Mouse (Mus musculus) intestine, embryonic 15.5 days (tissue): ENCODE measurements around the gene Tspyl2. TPM values are rescaled to one million over a fixed set of nuclear protein-coding genes. Genes with fewer than 3 reads are reported as not detected.
"Not testable (repeated sequence)": the region's sequence is repeated elsewhere in the genome, so short reads cannot be mapped to it uniquely, and the experiment has no call there.

Source experiments
- ATAC-seq: fragments of 200-750 bp; cut with Nextera tagmentation; 2 replicates; pipeline ENCODE4 v1.8.0; 2017; ENCODE audit warnings: moderate TSS enrichment, moderate library complexity
- H3K27ac ChIP-seq: fragments of 300-500 bp; sonication (generic); 2 replicates; pipeline ENCODE4 v1.5.1; 2015; ENCODE audit warnings: mild to moderate bottlenecking, inconsistent platforms
- H3K27me3 ChIP-seq: fragments of 300-500 bp; sonication (generic); replicated peaks from 2 replicates; pipeline ENCODE4 v1.6.1; 2015; ENCODE audit warnings: inconsistent platforms
- H3K36me3 ChIP-seq: fragments of 300-500 bp; sonication (generic); 2 replicates; pipeline ENCODE4 v1.6.1; 2015; ENCODE audit warnings: inconsistent platforms
- H3K4me1 ChIP-seq: fragments of 300-500 bp; sonication (generic); replicated peaks from 2 replicates; pipeline ENCODE4 v1.6.1; 2015; ENCODE audit warnings: inconsistent platforms
- H3K4me2 ChIP-seq: fragments of 300-500 bp; sonication (generic); replicated peaks from 2 replicates; pipeline ENCODE4 v1.6.1; 2015; ENCODE audit warnings: mild to moderate bottlenecking, inconsistent platforms
- H3K4me3 ChIP-seq: fragments of 300-500 bp; sonication (generic); replicated peaks from 2 replicates; pipeline ENCODE4 v1.5.1; 2015; ENCODE audit warnings: inconsistent platforms
- H3K9ac ChIP-seq: fragments of 300-500 bp; sonication (generic); 2 replicates; pipeline ENCODE4 v1.6.1; 2015; ENCODE audit warnings: inconsistent platforms
- H3K9me3 ChIP-seq: fragments of 300-500 bp; sonication (generic); 2 replicates; pipeline ENCODE4 v1.6.1; 2016; ENCODE audit warnings: inconsistent platforms
- WGBS: fragments of 180-500 bp; shearing (Covaris S2); methylation state at CpG from one replicate; pipeline ENCODE4 v1.1.7; 2015; 5-methylcytosine and 5-hydroxymethylcytosine counted together
- polyA plus RNA-seq: library from polyadenylated mRNA; unstranded; fragments of >200 nt; fragmentation: Nextera tagmentation; extraction: Ambion mirVana; gene quantifications from 2 replicates; pipeline ENCODE4 v1.2.1, GENCODE M21; 2015

Gene Tspyl2
- polyA plus RNA-seq, 1 experiment from 2014 or later = 23.4 TPM

DNA sequence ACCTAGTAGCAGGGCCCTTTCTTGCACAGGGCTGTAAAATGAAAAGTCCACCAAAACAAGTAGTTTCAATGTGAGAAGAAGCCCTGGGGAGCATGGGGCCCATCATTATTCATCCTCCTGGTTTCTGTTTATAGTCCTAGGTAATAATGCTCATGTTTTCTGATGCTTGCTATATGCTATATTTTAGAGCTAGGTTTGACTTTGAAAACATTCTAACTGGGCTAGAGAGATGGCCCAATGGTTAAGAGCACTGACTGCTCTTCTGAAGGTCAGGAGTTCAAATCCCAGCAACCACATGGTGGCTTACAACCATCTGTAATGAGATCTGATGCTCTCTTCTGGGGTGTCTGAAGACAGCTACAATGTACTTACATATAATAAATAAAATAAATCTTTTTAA lies 12.8 kb downstream of the Tspyl2 start:
- H3K4me2 ChIP-seq, H3K4me1 ChIP-seq, H3K9ac ChIP-seq, H3K27me3 ChIP-seq, H3K36me3 ChIP-seq, ATAC-seq, H3K27ac ChIP-seq, H3K4me3 ChIP-seq, H3K9me3 ChIP-seq: not testable (repeated sequence)

DNA sequence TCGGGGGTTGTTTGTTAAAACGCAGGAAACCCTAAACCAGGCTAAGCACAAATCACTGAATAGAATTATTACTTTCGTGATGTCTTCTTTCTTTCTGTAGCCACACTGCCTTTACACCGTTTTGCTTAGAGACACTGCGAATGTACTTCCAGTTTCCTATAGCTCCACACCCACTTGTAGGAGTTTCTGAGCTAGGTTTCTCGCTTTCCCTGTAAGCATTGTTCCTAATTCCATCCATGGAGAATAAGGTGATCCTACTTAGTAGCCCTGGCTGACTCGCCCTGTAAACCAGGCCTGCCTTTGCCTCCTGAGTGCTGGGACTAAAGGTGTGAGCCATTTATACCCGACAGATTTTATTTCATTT lies 14.6 kb downstream of the Tspyl2 start:
- peak overlapping the region; percentile 59 for H3K4me2 ChIP-seq
- ATAC-seq = peak; percentile 37
- 24% methylated on average over 8 of the region's 8 CpGs for WGBS
- no peaks in the 10 kb centered on the region for H3K9me3 ChIP-seq
- no peaks in the 10 kb centered on the region for H3K4me1 ChIP-seq
- no peak overlapping the region for H3K9ac ChIP-seq
- H3K4me3 ChIP-seq = peak overlapping the region; percentile 52
- no peaks in the 10 kb centered on the region for H3K27me3 ChIP-seq
- peak overlapping the region; percentile 51 for H3K27ac ChIP-seq
- H3K36me3 ChIP-seq = no peaks in the 10 kb centered on the region

DNA sequence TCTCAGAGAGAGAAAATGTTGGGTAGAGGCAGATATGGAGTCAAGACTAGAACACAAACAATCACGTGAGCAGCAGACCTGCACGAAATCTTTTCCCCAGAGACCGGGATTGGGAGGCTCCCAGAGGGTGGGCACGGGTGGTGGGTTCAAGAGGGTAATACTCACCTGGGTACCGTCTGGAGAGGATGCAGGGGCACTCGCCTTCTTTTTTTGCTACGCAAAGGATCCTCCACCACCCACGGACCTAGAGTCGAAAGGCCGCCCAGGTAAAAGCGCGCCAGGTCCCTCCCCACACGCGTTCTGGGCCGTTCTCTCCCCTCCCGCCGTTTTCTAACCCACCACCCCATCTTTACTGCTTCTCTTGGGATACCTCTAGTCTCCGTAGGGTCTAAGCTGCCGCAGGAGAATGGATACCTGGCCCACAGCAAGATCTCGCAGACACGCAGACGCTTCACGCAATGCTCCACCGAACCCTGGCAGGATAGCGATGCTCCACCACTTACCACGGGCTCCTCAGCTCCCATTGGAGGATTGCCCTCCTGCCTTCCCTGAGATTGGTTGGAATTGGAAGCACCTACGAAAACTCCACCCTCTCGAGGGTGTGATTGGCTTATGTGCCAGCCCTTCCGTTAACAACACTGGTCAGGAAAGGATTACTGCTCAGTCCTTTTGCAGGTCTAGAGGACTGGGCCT lies 15.1 kb downstream of the Tspyl2 start, which contains the start of gene Kantr:
Kantr (minus strand) TSS at position 500 of the 693 bp plus-strand sequence.
- ATAC-seq = peak; percentile 99
- Histone ChIP-seq H3K4me3 (peak within 1 kb of the TSS; percentile 52), H3K36me3 (no peaks in the 10 kb centered on the region), H3K4me2 (peak within 1 kb of the TSS; percentile 59), H3K9me3 (no peaks in the 10 kb centered on the region), H3K27ac (peak within 1 kb of the TSS; percentile 51), H3K27me3 (no peaks in the 10 kb centered on the region), H3K9ac (peak within 1 kb of the TSS; percentile 53), H3K4me1 (no peaks in the 10 kb centered on the region)
- 16% methylated on average over 29 of the region's 29 CpGs for WGBS

DNA sequence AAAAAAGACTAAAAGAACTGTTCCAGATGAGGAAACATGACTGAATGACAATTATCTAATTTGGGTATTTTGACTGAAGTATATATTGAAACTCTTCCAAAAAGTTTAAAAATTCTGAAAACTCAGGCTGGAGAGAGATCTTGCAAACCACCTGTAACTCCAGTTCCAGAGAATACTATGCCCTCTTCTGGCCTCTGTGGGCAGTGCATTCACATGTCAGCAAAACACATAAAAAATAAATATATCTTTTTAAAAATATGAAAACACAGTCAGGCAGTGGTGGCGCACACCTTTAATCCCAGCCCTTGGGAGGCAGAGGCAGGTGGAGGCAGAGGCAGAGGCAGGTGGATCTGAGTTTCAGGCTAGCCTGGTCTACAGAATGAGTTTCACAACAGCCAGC lies 18.6 kb downstream of the Tspyl2 start:
- ATAC-seq = no peak
- H3K9me3 ChIP-seq = no peaks in the 10 kb centered on the region

DNA sequence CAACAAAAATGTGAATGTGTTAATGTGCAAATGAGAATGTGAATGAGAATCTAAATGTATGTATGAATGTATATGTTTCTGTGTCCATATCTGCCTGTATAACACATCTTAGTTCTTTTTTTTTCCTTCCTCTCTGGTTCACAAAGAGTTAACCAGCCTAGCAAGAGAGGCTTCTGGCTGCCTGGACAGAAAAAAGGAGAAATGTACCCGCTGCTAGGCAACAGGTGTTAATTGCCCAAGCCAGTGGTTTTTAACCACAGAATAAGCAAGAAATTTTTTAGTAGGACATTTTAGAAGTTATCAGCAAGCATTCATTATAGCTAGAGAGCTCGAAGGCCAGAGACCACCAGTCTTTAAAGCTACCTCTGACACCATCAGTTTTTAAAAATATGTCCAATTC lies 19.4 kb downstream of the Tspyl2 start:
- 48% methylated on average over 2 of the region's 2 CpGs for WGBS
- Histone ChIP-seq H3K4me2 (no peak overlapping the region), H3K9ac (no peak overlapping the region), H3K9me3 (no peaks in the 10 kb centered on the region), H3K4me3 (no peak overlapping the region), H3K27ac (no peak overlapping the region), H3K36me3 (no peaks in the 10 kb centered on the region), H3K27me3 (no peaks in the 10 kb centered on the region), H3K4me1 (no peaks in the 10 kb centered on the region)
- ATAC-seq = no peak

More for the DNA sequence above, 18.6 kb downstream of the Tspyl2 start:
- no peaks in the 10 kb centered on the region for H3K36me3 ChIP-seq
- H3K27ac ChIP-seq = no peak overlapping the region
- no peaks in the 10 kb centered on the region for H3K4me1 ChIP-seq
- no peak overlapping the region for H3K9ac ChIP-seq
- no peak overlapping the region for H3K4me3 ChIP-seq
- H3K27me3 ChIP-seq = no peaks in the 10 kb centered on the region
- WGBS = 87% methylated on average over 1 of the region's 1 CpGs
- no peak overlapping the region for H3K4me2 ChIP-seq

DNA sequence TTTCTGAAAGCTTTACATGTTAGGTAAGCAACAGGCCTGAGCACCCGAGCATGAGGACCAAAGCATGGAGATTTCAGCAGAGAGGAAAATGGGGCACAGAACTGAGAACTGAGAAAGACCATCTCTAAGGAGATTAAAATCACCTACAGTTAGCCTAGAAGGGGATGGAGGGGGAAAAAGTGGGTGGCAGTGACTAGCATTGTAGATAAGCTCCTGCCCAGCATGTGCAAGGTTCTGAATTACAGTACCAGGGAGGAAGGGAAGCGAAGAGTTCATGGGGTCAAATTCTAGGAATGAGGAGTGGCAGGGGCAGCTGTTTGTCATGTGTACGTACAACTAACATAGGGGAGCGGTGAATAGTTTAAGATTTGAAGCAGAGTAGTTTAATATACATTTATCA lies 21.7 kb downstream of the Tspyl2 start:
- Histone ChIP-seq H3K27me3 (no peaks in the 10 kb centered on the region), H3K9me3 (no peaks in the 10 kb centered on the region), H3K36me3 (no peaks in the 10 kb centered on the region), H3K4me1 (no peaks in the 10 kb centered on the region), H3K27ac (no peak overlapping the region), H3K4me2 (no peak overlapping the region), H3K4me3 (no peak overlapping the region), H3K9ac (no peak overlapping the region)
- no peak for ATAC-seq
- WGBS = 75% methylated on average over 4 of the region's 4 CpGs

DNA sequence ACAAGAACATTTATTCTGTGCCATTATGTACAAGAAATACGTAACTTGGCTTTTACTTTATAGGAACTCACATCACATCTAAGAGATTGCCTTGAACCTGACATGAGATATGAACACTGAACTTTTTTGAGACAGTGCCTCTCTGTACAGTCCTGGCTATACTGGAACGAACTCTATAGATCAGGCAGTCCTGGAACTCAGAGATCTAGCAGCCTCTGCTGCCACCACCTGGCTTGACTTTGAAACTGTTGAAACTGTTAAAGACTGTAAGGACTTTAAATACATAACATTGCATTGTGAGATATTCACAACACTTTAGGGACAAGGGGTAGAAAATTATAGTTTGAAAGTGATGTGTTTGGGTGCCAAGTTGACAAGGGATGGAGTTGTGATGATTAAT lies 34.3 kb downstream of the Tspyl2 start:
- Histone ChIP-seq H3K9me3 (no peaks in the 10 kb centered on the region), H3K4me2 (no peak overlapping the region), H3K27me3 (no peaks in the 10 kb centered on the region), H3K27ac (no peak overlapping the region), H3K4me1 (no peaks in the 10 kb centered on the region), H3K4me3 (no peak overlapping the region), H3K36me3 (no peaks in the 10 kb centered on the region), H3K9ac (no peak overlapping the region)
- WGBS = 66% methylated on average over 2 of the region's 2 CpGs
- ATAC-seq = peak; percentile 34; the same call in 1 of the 2 replicates

DNA sequence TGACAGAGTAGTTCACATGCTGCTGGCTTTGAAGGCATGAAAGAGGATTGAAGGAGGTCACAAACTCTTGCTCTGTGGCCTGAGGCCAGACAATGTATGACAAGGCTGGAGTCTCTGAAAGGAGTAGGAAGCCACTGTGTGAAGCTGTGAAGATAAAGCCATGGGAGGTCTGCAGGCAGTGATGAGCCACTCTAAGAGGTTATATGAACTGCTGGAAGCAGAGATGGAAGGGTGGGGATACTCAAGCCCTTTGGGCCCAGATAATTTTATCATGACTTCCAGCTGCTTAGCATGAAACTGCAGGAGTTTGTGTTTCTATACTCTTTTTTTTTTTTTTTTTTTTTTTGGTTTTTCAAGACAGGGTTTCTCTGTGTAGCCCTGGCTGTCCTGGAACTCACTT lies 34.9 kb downstream of the Tspyl2 start:
- no peaks in the 10 kb centered on the region for H3K36me3 ChIP-seq
- H3K9me3 ChIP-seq = no peaks in the 10 kb centered on the region
- no peak overlapping the region for H3K4me2 ChIP-seq
- H3K4me1 ChIP-seq = no peaks in the 10 kb centered on the region
- H3K9ac ChIP-seq = no peak overlapping the region
- no peak overlapping the region for H3K4me3 ChIP-seq
- H3K27ac ChIP-seq = no peak overlapping the region
- peak; percentile 58; the same call in 1 of the 2 replicates for ATAC-seq
- no peaks in the 10 kb centered on the region for H3K27me3 ChIP-seq

DNA sequence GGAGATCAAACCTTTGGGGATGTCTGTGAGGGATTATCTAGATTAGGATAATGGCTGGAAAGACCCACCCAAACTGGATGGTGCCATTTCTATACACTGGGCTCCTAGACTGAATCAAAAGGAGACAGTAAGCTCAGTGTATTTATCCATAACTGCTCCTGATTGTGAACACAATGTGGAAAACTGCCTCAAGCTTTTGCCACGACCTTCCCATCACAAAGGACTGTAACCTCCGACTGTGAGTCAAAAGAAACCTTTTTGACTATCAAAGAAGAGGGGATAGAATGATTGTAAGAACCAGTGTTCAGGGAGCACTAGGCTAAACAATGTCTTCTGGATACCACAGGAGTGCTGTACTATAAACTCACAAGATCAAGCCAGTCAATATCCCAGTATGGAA lies 36.0 kb downstream of the Tspyl2 start:
- Histone ChIP-seq H3K9ac (no peak overlapping the region), H3K36me3 (no peaks in the 10 kb centered on the region), H3K4me2 (no peak overlapping the region), H3K4me3 (no peak overlapping the region), H3K4me1 (no peaks in the 10 kb centered on the region), H3K27me3 (no peaks in the 10 kb centered on the region), H3K27ac (no peak overlapping the region), H3K9me3 (no peaks in the 10 kb centered on the region)
- no peak for ATAC-seq
- WGBS = 75% methylated on average over 2 of the region's 2 CpGs

DNA sequence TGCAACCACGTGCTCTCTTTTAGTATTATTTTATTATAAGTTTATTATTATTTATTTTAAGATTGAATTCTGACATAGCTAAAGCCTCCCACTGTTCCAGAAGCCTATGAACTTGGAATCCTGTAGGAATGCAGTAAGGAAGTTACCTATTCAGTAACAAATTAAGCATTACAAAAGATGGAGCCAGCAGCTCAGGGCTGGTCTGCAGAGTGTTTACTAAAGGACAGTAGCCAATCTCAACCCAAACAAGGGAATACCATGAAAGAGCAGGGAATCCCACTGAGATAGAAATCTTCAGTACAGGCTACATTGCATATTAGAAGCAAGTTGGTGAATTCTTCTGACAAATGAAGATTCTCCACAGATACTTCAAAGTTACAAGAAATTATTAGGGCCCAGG lies 55.2 kb downstream of the Tspyl2 start:
- ATAC-seq, H3K36me3 ChIP-seq, H3K9me3 ChIP-seq, H3K4me1 ChIP-seq, H3K27ac ChIP-seq, H3K4me2 ChIP-seq, H3K27me3 ChIP-seq, H3K9ac ChIP-seq, H3K4me3 ChIP-seq: not testable (repeated sequence)
- 43% methylated on average over 1 of the region's 1 CpGs for WGBS

Other genes starting within 250 kb of the Tspyl2 start
- 2.7 and 3.3 TPM in 2 replicates for gene Iqsec2, start 198.2 kb downstream of the Tspyl2 start, polyA plus RNA-seq
- gene Kdm5c, start 109.4 kb downstream of the Tspyl2 start, polyA plus RNA-seq = 33.2 and 37.1 TPM in 2 replicates
- 12.9 and 14.4 TPM in 2 replicates for gene Kantr, start 14.9 kb downstream of the Tspyl2 start, polyA plus RNA-seq
- gene Gpr173, start 26.3 kb upstream of the Tspyl2 start, polyA plus RNA-seq = 2.1 TPM in 2 replicates
- not detected in 2 replicates for gene Cldn34a, start 220.9 kb upstream of the Tspyl2 start, polyA plus RNA-seq